Mouse (Mus musculus): ENCODE results near the gene Fpgs. TPM values are rescaled to one million over a fixed set of nuclear protein-coding genes. Genes with fewer than 3 reads are reported as not detected.
A peak's percentile ranks its signal among the peaks of the same experiment; 100 is the strongest.

Gene Fpgs
- polyA plus RNA-seq, 1 experiment from 2014 or later, result 20.2 TPM

DNA sequence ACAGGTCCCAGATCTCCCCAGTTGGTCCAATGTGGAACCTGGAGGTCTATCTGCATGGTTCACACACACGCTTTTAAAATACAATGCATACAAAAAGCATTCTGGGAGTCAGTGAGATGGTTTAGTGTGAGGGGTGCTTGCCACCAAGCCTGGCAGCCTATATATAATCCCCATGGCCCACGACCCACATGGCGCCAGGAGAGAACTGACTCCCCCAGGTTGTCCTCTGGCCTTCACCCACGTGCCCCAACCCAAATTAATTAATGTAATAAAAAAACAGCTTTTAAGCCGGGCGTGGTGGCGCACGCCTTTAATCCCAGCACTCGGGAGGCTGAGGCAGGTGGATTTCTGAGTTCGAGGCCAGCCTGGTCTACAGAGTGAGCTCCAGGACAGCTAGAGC, 20.2 kb downstream of the Fpgs start:
- ATAC-seq, result no peak
- H3K36me3 ChIP-seq (ENCODE audit: control insufficient read depth, insufficient read depth, low read length), result peaks cover 34% of the 10 kb centered on the region
- no peak overlapping the region for H3K9ac ChIP-seq (ENCODE audit: low read depth, low read length)
- no peak overlapping the region for H3K27ac ChIP-seq (ENCODE audit: low read depth, low read length)
- no peaks in the 10 kb centered on the region for H3K27me3 ChIP-seq (replicated peaks; ENCODE audit: control insufficient read depth, insufficient read depth, low read length)
- no peaks in the 10 kb centered on the region for H3K9me3 ChIP-seq (ENCODE audit: control insufficient read depth, low read length)
- 90% methylated on average over 10 of the region's 10 CpGs for WGBS
- peaks cover 4% of the 10 kb centered on the region for H3K4me1 ChIP-seq (ENCODE audit: control insufficient read depth, insufficient read depth, low read depth, low read length)
- H3K4me2 ChIP-seq (ENCODE audit: low read length), result no peak overlapping the region
- H3K4me3 ChIP-seq (ENCODE audit: low read length), result no peak overlapping the region

DNA sequence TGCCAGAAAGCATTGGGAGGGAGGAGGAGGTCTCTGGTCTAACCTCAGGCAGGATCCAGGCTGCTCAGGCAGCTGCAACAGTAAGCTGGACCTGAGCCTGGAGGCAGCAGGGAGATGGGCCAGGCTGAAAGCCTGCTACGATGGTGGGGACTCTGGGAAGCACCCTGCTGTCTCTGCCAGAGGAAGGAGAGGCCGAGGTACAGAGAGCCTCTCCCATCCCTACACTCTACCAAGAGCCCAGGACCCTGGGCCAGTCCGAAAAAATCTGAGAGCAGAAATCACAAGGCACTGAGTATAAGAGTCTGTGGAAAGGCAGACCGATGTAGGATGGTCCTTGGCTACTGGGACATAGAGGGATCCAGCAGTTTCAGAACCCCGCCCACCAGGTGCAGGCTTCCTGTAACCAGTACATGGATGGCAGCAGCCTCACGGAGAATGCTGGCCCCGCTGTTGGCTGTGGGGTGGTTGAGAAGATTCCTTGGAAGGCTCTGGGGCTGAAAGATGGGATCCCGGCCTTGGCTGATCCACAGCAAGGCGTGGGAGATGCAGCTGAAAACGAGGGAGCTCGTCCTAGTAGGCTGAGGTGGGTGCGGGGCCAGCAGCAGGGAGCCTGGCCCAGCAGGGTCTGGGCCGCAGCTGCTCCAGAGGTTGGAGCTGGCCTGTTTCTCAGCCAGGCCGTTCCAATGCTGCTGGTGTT, 21.1 kb downstream of the Fpgs start:
- no peaks in the 10 kb centered on the region for H3K27me3 ChIP-seq (replicated peaks; ENCODE audit: control insufficient read depth, insufficient read depth, low read length)
- H3K9me3 ChIP-seq (ENCODE audit: control insufficient read depth, low read length), result no peaks in the 10 kb centered on the region
- no peak overlapping the region for H3K4me3 ChIP-seq (ENCODE audit: low read length)
- H3K4me1 ChIP-seq (ENCODE audit: control insufficient read depth, insufficient read depth, low read depth, low read length), result peaks cover 4% of the 10 kb centered on the region
- no peak overlapping the region for H3K27ac ChIP-seq (ENCODE audit: low read depth, low read length)
- H3K4me2 ChIP-seq (ENCODE audit: low read length), result no peak overlapping the region
- ATAC-seq, result no peak
- 80% methylated on average over 14 of the region's 14 CpGs for WGBS
- peaks cover 34% of the 10 kb centered on the region for H3K36me3 ChIP-seq (ENCODE audit: control insufficient read depth, insufficient read depth, low read length)
- no peak overlapping the region for H3K9ac ChIP-seq (ENCODE audit: low read depth, low read length)

DNA sequence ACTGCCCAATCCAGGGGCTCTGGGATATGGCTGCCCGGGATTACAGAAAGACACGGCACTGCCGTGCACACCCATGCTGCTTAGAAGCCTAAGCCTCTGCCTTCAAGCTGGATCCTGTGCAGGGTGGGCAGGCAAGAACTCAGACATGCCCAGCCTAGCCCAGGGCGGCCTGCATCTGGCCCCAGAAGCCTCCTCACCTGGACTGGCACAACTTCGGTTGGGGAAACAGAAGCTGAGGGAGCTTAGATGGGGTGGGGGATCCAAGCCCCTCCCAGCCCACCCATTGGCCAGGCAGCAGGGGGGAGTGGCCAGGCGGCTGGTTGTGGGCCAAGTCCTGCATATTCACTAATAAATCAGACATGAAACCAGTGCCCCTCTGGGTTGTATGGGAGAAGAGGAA, 22.2 kb downstream of the Fpgs start:
- no peak overlapping the region for H3K4me2 ChIP-seq (ENCODE audit: low read length)
- H3K36me3 ChIP-seq (ENCODE audit: control insufficient read depth, insufficient read depth, low read length), result peaks cover 24% of the 10 kb centered on the region
- H3K27ac ChIP-seq (ENCODE audit: low read depth, low read length), result no peak overlapping the region
- H3K4me3 ChIP-seq (ENCODE audit: low read length), result no peak overlapping the region
- ATAC-seq, result no peak
- peaks cover 4% of the 10 kb centered on the region for H3K4me1 ChIP-seq (ENCODE audit: control insufficient read depth, insufficient read depth, low read depth, low read length)
- H3K9me3 ChIP-seq (ENCODE audit: control insufficient read depth, low read length), result no peaks in the 10 kb centered on the region
- 64% methylated on average over 6 of the region's 6 CpGs for WGBS
- H3K27me3 ChIP-seq (replicated peaks; ENCODE audit: control insufficient read depth, insufficient read depth, low read length), result no peaks in the 10 kb centered on the region
- no peak overlapping the region for H3K9ac ChIP-seq (ENCODE audit: low read depth, low read length)

- 77% methylated on average over 19 of the region's 19 CpGs for WGBS
- peaks cover 20% of the 10 kb centered on the region; the same call in 1 of the 2 replicates for H3K36me3 ChIP-seq (ENCODE audit: control insufficient read depth, insufficient read depth, low read length)
- no peak overlapping the region for H3K9ac ChIP-seq (ENCODE audit: low read depth, low read length)
- H3K27me3 ChIP-seq (replicated peaks; ENCODE audit: control insufficient read depth, insufficient read depth, low read length), result no peaks in the 10 kb centered on the region
- no peaks in the 10 kb centered on the region for H3K9me3 ChIP-seq (ENCODE audit: control insufficient read depth, low read length)
- no peak overlapping the region for H3K27ac ChIP-seq (ENCODE audit: low read depth, low read length)
- no peak overlapping the region for H3K4me2 ChIP-seq (ENCODE audit: low read length)
- peaks cover 4% of the 10 kb centered on the region for H3K4me1 ChIP-seq (ENCODE audit: control insufficient read depth, insufficient read depth, low read depth, low read length)
- no peak overlapping the region for H3K4me3 ChIP-seq (ENCODE audit: low read length)
- ATAC-seq, result no peak; the same call in 1 of the 2 replicates
Measured at GRCm38 (mm10) chr2:32680961-32681650, 22.8 kb downstream of the Fpgs start.

GRCm38 (mm10) chr2:32680051-32680451, 23.9 kb downstream of the Fpgs start:
- Histone ChIP-seq H3K4me2 (ENCODE audit: low read length) (no peak overlapping the region), H3K4me3 (ENCODE audit: low read length) (no peak overlapping the region), H3K9ac (ENCODE audit: low read depth, low read length) (peak overlapping the region; percentile 39; the same call in 1 of the 2 replicates), H3K9me3 (ENCODE audit: control insufficient read depth, low read length) (no peaks in the 10 kb centered on the region), H3K4me1 (ENCODE audit: control insufficient read depth, insufficient read depth, low read depth, low read length) (peaks cover 4% of the 10 kb centered on the region), H3K27ac (ENCODE audit: low read depth, low read length) (no peak overlapping the region; the same call in 1 of the 2 replicates), H3K27me3 (replicated peaks; ENCODE audit: control insufficient read depth, insufficient read depth, low read length) (no peaks in the 10 kb centered on the region), H3K36me3 (ENCODE audit: control insufficient read depth, insufficient read depth, low read length) (peaks cover 11% of the 10 kb centered on the region; the same call in 1 of the 2 replicates)
- ATAC-seq, result peak; percentile 35; the same call in 1 of the 2 replicates
- WGBS, result 36% methylated on average over 7 of the region's 7 CpGs

DNA sequence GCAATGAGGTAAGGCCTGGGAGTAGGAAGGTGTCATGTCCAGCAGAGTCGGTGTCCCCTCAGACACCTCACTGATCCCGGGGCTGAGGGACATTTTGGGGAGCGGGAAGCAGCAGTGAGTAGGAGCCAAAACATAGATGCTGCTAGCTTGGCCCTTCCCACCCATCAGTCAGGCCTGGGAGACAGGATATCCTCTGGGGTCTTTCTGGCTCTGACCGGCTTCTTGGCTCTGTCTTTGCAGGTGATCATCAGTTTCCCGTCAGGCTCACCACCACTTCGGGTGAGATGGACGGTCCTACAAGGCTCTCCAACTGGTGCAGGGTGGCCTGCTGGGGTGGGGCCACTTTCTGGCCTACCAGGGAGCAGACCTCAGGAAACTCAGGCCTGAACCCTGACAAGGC, 26.3 kb downstream of the Fpgs start:
- no peak for ATAC-seq
- Histone ChIP-seq H3K9me3 (ENCODE audit: control insufficient read depth, low read length) (no peaks in the 10 kb centered on the region), H3K4me1 (ENCODE audit: control insufficient read depth, insufficient read depth, low read depth, low read length) (peaks cover 4% of the 10 kb centered on the region), H3K4me3 (ENCODE audit: low read length) (no peak overlapping the region), H3K4me2 (ENCODE audit: low read length) (no peak overlapping the region), H3K9ac (ENCODE audit: low read depth, low read length) (no peak overlapping the region), H3K36me3 (ENCODE audit: control insufficient read depth, insufficient read depth, low read length) (peaks cover 4% of the 10 kb centered on the region; the same call in 1 of the 2 replicates), H3K27ac (ENCODE audit: low read depth, low read length) (no peak overlapping the region), H3K27me3 (replicated peaks; ENCODE audit: control insufficient read depth, insufficient read depth, low read length) (no peaks in the 10 kb centered on the region)
- WGBS, result 95% methylated on average over 7 of the region's 7 CpGs

DNA sequence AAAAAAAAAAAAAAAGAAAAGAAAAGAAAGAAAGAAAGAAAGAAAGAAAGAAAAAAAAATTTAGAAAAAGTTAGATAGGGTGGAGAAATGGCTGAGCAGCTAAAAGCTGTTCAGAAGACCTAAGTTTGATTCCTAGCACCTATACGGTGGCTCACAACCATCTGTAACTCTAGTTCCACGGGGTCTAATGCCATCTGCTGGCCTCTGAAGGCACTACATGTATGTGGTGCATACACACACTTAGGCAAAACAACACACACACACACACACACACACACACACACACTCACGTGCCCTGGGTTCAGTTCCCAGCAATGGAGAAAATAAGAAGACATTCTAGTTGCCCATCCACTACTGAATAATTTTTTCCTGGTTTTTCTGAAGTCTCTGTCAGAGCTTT, 27.1 kb downstream of the Fpgs start:
- ATAC-seq, result no peak
- Histone ChIP-seq H3K4me1 (ENCODE audit: control insufficient read depth, insufficient read depth, low read depth, low read length) (peaks cover 4% of the 10 kb centered on the region), H3K4me2 (ENCODE audit: low read length) (no peak overlapping the region), H3K9me3 (ENCODE audit: control insufficient read depth, low read length) (no peaks in the 10 kb centered on the region), H3K9ac (ENCODE audit: low read depth, low read length) (no peak overlapping the region), H3K27ac (ENCODE audit: low read depth, low read length) (no peak overlapping the region), H3K4me3 (ENCODE audit: low read length) (no peak overlapping the region), H3K36me3 (ENCODE audit: control insufficient read depth, insufficient read depth, low read length) (no peaks in the 10 kb centered on the region), H3K27me3 (replicated peaks; ENCODE audit: control insufficient read depth, insufficient read depth, low read length) (no peaks in the 10 kb centered on the region)
- 88% methylated on average over 3 of the region's 3 CpGs for WGBS

DNA sequence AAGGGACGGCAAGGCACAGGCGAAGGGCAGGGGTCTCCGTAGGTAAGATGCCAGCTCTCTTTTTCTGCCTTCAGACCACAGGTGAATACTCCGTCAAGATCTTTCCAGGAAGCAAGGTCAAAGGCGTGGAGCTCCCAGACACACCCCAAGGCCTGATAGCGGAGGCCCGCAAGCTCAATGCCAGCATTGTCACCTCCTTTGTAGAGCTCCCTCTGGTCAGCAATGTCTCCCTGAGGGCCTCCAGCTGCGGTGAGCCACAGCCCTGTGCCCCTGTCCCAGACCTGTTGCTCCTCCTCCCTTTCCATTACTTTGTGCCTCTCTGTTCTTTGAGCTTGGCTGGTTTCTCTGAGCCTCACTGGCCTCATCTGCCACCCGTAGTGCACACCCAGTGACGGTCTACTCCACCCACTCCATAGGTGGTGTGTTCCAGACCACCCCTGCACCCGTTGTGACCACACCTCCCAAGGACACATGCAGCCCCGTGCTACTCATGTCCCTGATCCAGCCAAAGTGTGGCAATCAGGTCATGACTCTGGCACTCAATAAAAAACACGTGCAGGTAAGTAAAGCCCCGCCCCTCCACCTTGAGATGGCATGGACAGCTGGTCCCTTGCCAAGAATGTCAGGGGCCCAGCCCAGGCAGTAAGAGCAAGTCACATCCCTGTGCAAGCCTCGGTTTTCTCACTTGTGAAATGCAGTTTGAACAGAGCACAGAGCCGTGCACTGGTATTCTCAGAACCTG, 30.6 kb downstream of the Fpgs start:
- no peak overlapping the region for H3K4me3 ChIP-seq (ENCODE audit: low read length)
- no peaks in the 10 kb centered on the region for H3K4me1 ChIP-seq (ENCODE audit: control insufficient read depth, insufficient read depth, low read depth, low read length)
- H3K4me2 ChIP-seq (ENCODE audit: low read length), result no peak overlapping the region
- no peak overlapping the region for H3K9ac ChIP-seq (ENCODE audit: low read depth, low read length)
- no peaks in the 10 kb centered on the region for H3K36me3 ChIP-seq (ENCODE audit: control insufficient read depth, insufficient read depth, low read length)
- H3K27ac ChIP-seq (ENCODE audit: low read depth, low read length), result no peak overlapping the region
- no peaks in the 10 kb centered on the region for H3K9me3 ChIP-seq (ENCODE audit: control insufficient read depth, low read length)
- no peaks in the 10 kb centered on the region for H3K27me3 ChIP-seq (replicated peaks; ENCODE audit: control insufficient read depth, insufficient read depth, low read length)
- 88% methylated on average over 16 of the region's 16 CpGs for WGBS
- ATAC-seq, result no peak

Data from hindbrain, embryonic 16.5 days (tissue).